Mouse (Mus musculus) gastrocnemius, postnatal 25 days (tissue): ENCODE measurements around the gene Wdr20rt. TPM values are rescaled to one million over a fixed set of nuclear protein-coding genes. Genes with fewer than 3 reads are reported as not detected.
"Not testable (repeated sequence)": the region's sequence is repeated elsewhere in the genome, so short reads cannot be mapped to it uniquely, and the experiment has no call there.

Experiments used
- DNase-seq: peaks from one replicate; pipeline ENCODE4 v3.0.0; 2022
- long read RNA-seq, 2 experiments: library from polyadenylated mRNA; stranded (forward); transcript quantifications; one replicate each; pipeline ENCODE4 v2.0.0; 2021
- total RNA-seq, 2 experiments: library from RNA; stranded (reverse); gene quantifications; 1 replicate in 1 of 2; 2 replicates in 1 of 2; pipeline ENCODE4 v1.2.3; 2021

Wdr20rt gene
- not detected for total RNA-seq
- long read RNA-seq, experiment 1, result 0 reads
- long read RNA-seq, experiment 2, result 0 reads

GRCm38 (mm10) chr12:65225467-65225945 is at the start of gene Wdr20rt:
Gene Wdr20rt, plus strand, starts transcription at chr12:65225517.
- DNase-seq, result no peak

GRCm38 (mm10) chr12:65187365-65187764 is 38.0 kb upstream of the Wdr20rt start:
- no peak for DNase-seq

GRCm38 (mm10) chr12:65189213-65189612 is 36.1 kb upstream of the Wdr20rt start:
- DNase-seq, result no peak

- DNase-seq, result no peak
These were observed 31.2 kb upstream of the Wdr20rt start for GRCm38 (mm10) chr12:65194003-65194530.

- no peak for DNase-seq
These were observed 23.5 kb upstream of the Wdr20rt start for GRCm38 (mm10) chr12:65201812-65202211.

GRCm38 (mm10) chr12:65206431-65206830 is 18.9 kb upstream of the Wdr20rt start:
- no peak for DNase-seq

GRCm38 (mm10) chr12:65216404-65216840 is 8.9 kb upstream of the Wdr20rt start:
- no peak for DNase-seq

GRCm38 (mm10) chr12:65228628-65229027 is 3.3 kb downstream of the Wdr20rt start:
- no peak for DNase-seq

- no peak for DNase-seq
These were observed 3.7 kb downstream of the Wdr20rt start for GRCm38 (mm10) chr12:65229041-65229440.

GRCm38 (mm10) chr12:65232801-65233200 is 7.5 kb downstream of the Wdr20rt start:
- DNase-seq, result not testable (repeated sequence)

- no peak for DNase-seq
These were observed 24.9 kb downstream of the Wdr20rt start for GRCm38 (mm10) chr12:65250116-65250738.

- DNase-seq, result no peak
These were observed 31.6 kb downstream of the Wdr20rt start for GRCm38 (mm10) chr12:65256887-65257286.

GRCm38 (mm10) chr12:65258212-65259138 is 33.2 kb downstream of the Wdr20rt start:
- no peak for DNase-seq

- no peak for DNase-seq
These were observed 34.1 kb downstream of the Wdr20rt start for GRCm38 (mm10) chr12:65259139-65260111.

- no peak for DNase-seq
These were observed 43.1 kb downstream of the Wdr20rt start for GRCm38 (mm10) chr12:65268311-65268984.

- DNase-seq, result no peak
These were observed 44.1 kb downstream of the Wdr20rt start for GRCm38 (mm10) chr12:65269406-65269805.

- DNase-seq, result no peak
These were observed 48.5 kb downstream of the Wdr20rt start for GRCm38 (mm10) chr12:65273807-65274206.
